Mouse (Mus musculus): ENCODE results near the gene F2rl2. TPM values are rescaled to one million over a fixed set of nuclear protein-coding genes. Genes with fewer than 3 reads are reported as not detected.

The F2rl2 gene
- total RNA-seq, 2 experiments from 2014 or later: 0.88 to 1.9 TPM

Other genes with a start within 250 kb of the F2rl2 start
- gene S100z, start 218.1 kb upstream of the F2rl2 start, total RNA-seq (2021): not detected
- gene F2rl1, start 171.6 kb upstream of the F2rl2 start, total RNA-seq (2021): under 1 TPM; 0.16 to 0.51 TPM
- 1 to 10 TPM; 3.2 TPM for gene F2r, start 78.4 kb upstream of the F2rl2 start, total RNA-seq (2021)
- gene Iqgap2, start 195.1 kb downstream of the F2rl2 start, total RNA-seq (2021): 10 to 100 TPM; 16.1 to 19.7 TPM